Mouse (Mus musculus) forebrain, embryonic 11.5 days (tissue): ENCODE measurements around the gene Tpx2. TPM values are rescaled to one million over a fixed set of nuclear protein-coding genes. Genes with fewer than 3 reads are reported as not detected.

Experiments used
- ATAC-seq: fragments of 200-750 bp; cut with Nextera tagmentation; replicated peaks from 2 replicates; pipeline ENCODE4 v1.8.0; 2017; ENCODE audit warnings: moderate TSS enrichment; ENCODE audit not compliant: low FRiP score
- DNase-seq: peaks from one replicate; pipeline ENCODE4 v3.0.0-alpha.2; 2017; ENCODE audit warnings: low spot score
- H3K27ac ChIP-seq: fragments of 300-500 bp; sonication (generic); 2 replicates; pipeline ENCODE4 v1.5.1; 2014; ENCODE audit warnings: low read depth, low read length
- H3K27me3 ChIP-seq: fragments of 300-500 bp; sonication (generic); 2 replicates; pipeline ENCODE4 v1.6.1; 2014; ENCODE audit warnings: mild to moderate bottlenecking, low read length, mixed read lengths; ENCODE audit not compliant: control insufficient read depth, insufficient read depth
- H3K36me3 ChIP-seq: fragments of 300-500 bp; sonication (generic); 2 replicates; pipeline ENCODE4 v1.6.1; 2014; ENCODE audit warnings: mild to moderate bottlenecking, low read length, moderate library complexity, mixed read lengths; ENCODE audit not compliant: control insufficient read depth, insufficient read depth
- H3K4me1 ChIP-seq: fragments of 300-500 bp; sonication (generic); replicated peaks from 2 replicates; pipeline ENCODE4 v1.6.1; 2014; ENCODE audit warnings: low read length, mixed read lengths; ENCODE audit not compliant: control insufficient read depth, insufficient read depth
- H3K4me2 ChIP-seq: fragments of 300-500 bp; sonication (generic); 2 replicates; pipeline ENCODE4 v1.6.1; 2014; ENCODE audit warnings: low read depth, mild to moderate bottlenecking, low read length, moderate library complexity, mixed read lengths; ENCODE audit not compliant: severe bottlenecking
- H3K4me3 ChIP-seq: fragments of 300-500 bp; sonication (generic); 2 replicates; pipeline ENCODE4 v1.5.1; 2014; ENCODE audit warnings: low read depth, low read length
- H3K9ac ChIP-seq: fragments of 300-500 bp; sonication (generic); 2 replicates; pipeline ENCODE4 v1.6.1; 2014; ENCODE audit warnings: low read length
- H3K9me3 ChIP-seq: fragments of 300-500 bp; sonication (generic); 2 replicates; pipeline ENCODE4 v1.6.1; 2016; ENCODE audit warnings: low read length, mixed read lengths; ENCODE audit not compliant: control insufficient read depth
- WGBS: fragments of 180-500 bp; shearing (Covaris S2); extraction: QIAGEN DNeasy Blood & Tissue Kit; methylation state at CpG from one replicate; pipeline ENCODE4 v1.1.7; 2014; 5-methylcytosine and 5-hydroxymethylcytosine counted together
- polyA plus RNA-seq: library from polyadenylated mRNA; unstranded; fragments of >200 nt; fragmentation: Nextera tagmentation; extraction: Ambion mirVana; gene quantifications from 2 replicates; pipeline ENCODE4 v1.2.1, GENCODE M21; 2014

Tpx2 gene
- polyA plus RNA-seq, 1 experiment from 2014 or later: 185 TPM

- 89% methylated on average over 3 of the region's 3 CpGs for WGBS
- no peaks in the 10 kb centered on the region for H3K27me3 ChIP-seq
- H3K4me2 ChIP-seq: no peak overlapping the region
- H3K4me3 ChIP-seq: no peak overlapping the region
- no peaks in the 10 kb centered on the region for H3K9me3 ChIP-seq
- H3K4me1 ChIP-seq: peaks cover 7% of the 10 kb centered on the region
- ATAC-seq: no peak
- no peak overlapping the region for H3K9ac ChIP-seq
- DNase-seq: no peak
- H3K36me3 ChIP-seq: no peaks in the 10 kb centered on the region
- no peak overlapping the region for H3K27ac ChIP-seq
Measured at GRCm38 (mm10) chr2:152808178-152808577, 39.6 kb upstream of the Tpx2 start.

GRCm38 (mm10) chr2:152810158-152810941, 37.4 kb upstream of the Tpx2 start:
- Histone ChIP-seq H3K9ac (no peak overlapping the region), H3K9me3 (no peaks in the 10 kb centered on the region), H3K4me1 (no peaks in the 10 kb centered on the region), H3K27ac (no peak overlapping the region), H3K4me3 (no peak overlapping the region), H3K36me3 (no peaks in the 10 kb centered on the region), H3K27me3 (no peaks in the 10 kb centered on the region), H3K4me2 (no peak overlapping the region)
- WGBS: 89% methylated on average over 5 of the region's 5 CpGs
- ATAC-seq (no peak), DNase-seq (no peak)

DNA sequence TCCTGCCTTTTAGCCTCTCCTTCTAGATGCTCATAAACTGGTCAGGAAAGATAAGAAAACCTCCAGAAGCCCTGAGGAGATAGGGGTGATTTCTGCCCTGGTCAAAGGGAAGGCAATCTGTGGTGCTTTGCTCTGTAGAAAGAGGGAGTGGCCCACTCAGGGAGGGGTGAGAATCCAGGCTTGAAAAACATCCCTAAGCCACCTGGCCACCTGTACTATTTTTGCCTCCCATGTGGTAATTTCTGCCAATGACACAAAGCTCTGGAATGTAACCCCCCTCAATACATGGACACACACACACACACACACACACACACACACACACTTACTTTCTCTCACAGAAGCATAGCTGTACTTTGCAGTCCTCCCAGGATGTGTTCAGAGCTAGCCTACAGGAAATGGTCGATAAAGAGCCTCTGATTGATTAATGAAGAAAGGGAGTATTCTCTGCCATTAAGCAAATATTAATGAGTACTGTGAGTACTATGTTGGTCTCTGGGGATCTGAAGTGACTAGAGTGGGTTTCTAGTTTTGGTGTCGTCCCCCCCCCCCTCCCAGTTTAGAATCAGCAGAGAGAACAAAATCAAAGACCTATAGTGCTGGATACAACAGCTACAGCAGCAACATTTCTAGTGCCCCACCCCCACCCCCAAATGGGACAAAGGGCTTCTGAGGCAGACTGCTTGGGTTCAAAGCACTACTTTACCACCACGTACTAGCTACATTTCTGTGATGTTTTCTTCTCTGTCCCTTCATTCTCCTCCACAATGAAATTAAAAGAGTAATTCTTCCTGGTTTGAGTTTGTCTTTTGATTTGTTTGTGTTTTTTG, 36.2 kb upstream of the Tpx2 start:
- H3K9ac ChIP-seq: no peak overlapping the region
- no peak overlapping the region for H3K4me3 ChIP-seq
- H3K27me3 ChIP-seq: no peaks in the 10 kb centered on the region
- H3K4me1 ChIP-seq: no peaks in the 10 kb centered on the region
- WGBS: 58% methylated on average over 3 of the region's 3 CpGs
- H3K4me2 ChIP-seq: no peak overlapping the region
- no peak overlapping the region for H3K27ac ChIP-seq
- no peaks in the 10 kb centered on the region for H3K36me3 ChIP-seq
- no peaks in the 10 kb centered on the region for H3K9me3 ChIP-seq
- ATAC-seq (no peak), DNase-seq (no peak)

DNA sequence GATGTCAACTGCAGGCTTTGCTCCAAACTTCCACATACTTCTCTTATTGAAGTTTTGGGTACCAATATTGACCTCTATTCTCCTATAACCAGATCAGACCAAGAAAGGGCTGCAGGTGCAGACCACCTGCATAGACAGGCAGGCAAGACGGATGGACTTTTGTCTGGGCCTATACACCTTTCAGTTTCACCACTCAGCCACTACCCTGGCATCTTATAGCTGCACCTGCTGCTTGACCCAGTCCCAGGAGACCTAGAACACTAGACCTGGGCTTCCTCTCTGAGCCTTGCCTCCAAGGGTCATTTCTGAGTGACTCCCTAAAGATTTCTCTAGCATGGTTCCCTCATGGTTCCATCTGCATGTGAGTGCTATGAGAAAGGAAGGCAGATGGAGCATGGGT, 34.5 kb upstream of the Tpx2 start:
- Histone ChIP-seq H3K36me3 (no peaks in the 10 kb centered on the region), H3K9me3 (no peaks in the 10 kb centered on the region), H3K9ac (no peak overlapping the region), H3K4me1 (peaks cover 3% of the 10 kb centered on the region; the same call in 1 of the 2 replicates), H3K4me3 (no peak overlapping the region), H3K27me3 (no peaks in the 10 kb centered on the region), H3K27ac (no peak overlapping the region), H3K4me2 (no peak overlapping the region)
- DNase-seq (no peak), ATAC-seq (no peak)
- 83% methylated on average over 1 of the region's 1 CpGs for WGBS

GRCm38 (mm10) chr2:152814213-152814874, 33.4 kb upstream of the Tpx2 start:
- Histone ChIP-seq H3K4me3 (no peak overlapping the region), H3K4me2 (no peak overlapping the region), H3K27ac (no peak overlapping the region), H3K27me3 (no peaks in the 10 kb centered on the region), H3K4me1 (peaks cover 5% of the 10 kb centered on the region; the same call in 1 of the 2 replicates), H3K9me3 (no peaks in the 10 kb centered on the region), H3K36me3 (no peaks in the 10 kb centered on the region), H3K9ac (no peak overlapping the region)
- no peak for ATAC-seq
- WGBS: 90% methylated on average over 6 of the region's 6 CpGs
- no peak for DNase-seq

DNA sequence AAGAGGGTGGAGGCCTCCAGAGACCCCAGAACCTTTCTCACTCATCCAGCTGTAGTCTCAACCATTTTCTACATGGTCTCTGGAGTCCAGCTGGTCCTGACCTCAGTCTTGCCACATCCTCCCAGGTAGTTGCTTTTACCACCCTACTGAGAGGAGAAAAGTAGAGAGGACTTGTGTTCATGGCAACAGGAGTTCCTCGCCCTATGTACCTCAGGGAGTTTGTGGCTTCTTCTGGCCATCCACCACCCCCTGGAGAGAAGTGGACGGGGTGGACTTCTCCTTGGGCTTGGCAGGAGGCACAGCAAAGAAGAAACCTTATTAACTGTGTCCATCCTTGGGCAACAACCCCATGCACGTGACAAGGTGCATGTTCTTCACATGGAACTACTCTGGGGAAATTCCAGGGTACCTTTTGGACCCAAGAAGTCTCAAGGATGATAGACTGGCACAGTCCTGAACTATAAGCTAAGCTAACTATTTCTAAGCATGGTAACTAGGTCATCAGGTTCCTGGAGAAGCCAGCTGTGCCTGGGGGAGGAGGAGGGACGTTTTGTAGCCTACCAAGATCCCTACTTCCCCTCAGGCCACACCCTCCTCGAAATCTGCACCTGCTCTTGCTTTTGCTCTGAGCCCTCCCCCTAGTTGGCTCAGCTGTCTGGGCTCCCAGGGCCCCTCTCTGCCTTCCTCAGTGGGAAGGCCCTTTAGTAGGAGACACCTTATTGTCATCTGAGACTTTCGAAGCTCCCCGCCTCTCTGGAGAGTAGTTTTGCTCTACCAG, 31.7 kb upstream of the Tpx2 start:
- WGBS: 70% methylated on average over 7 of the region's 7 CpGs
- Histone ChIP-seq H3K27me3 (no peaks in the 10 kb centered on the region), H3K27ac (no peak overlapping the region), H3K36me3 (no peaks in the 10 kb centered on the region), H3K4me2 (no peak overlapping the region), H3K4me3 (no peak overlapping the region), H3K9ac (no peak overlapping the region), H3K9me3 (no peaks in the 10 kb centered on the region), H3K4me1 (peaks cover 12% of the 10 kb centered on the region)
- DNase-seq (no peak), ATAC-seq (no peak)

- H3K4me2 ChIP-seq: no peak overlapping the region
- H3K27me3 ChIP-seq: no peaks in the 10 kb centered on the region
- peaks cover 13% of the 10 kb centered on the region for H3K4me1 ChIP-seq
- 0 out of 2 replicates have a peak overlapping the region, but pooled peaks have one; percentile 19 for H3K27ac ChIP-seq
- no peak overlapping the region for H3K9ac ChIP-seq
- ATAC-seq (no peak), DNase-seq (no peak)
- H3K9me3 ChIP-seq: no peaks in the 10 kb centered on the region
- H3K36me3 ChIP-seq: no peaks in the 10 kb centered on the region
- 79% methylated on average over 3 of the region's 3 CpGs for WGBS
- no peak overlapping the region for H3K4me3 ChIP-seq
Measured at GRCm38 (mm10) chr2:152816657-152817348, 31.0 kb upstream of the Tpx2 start.
